Mouse (Mus musculus) sigmoid colon, adult 10 weeks (tissue): Measurements from ENCODE around the gene Olfr1028. TPM values are rescaled to one million over a fixed set of nuclear protein-coding genes. Genes with fewer than 3 reads are reported as not detected.

Source experiments
- polyA plus RNA-seq: library from polyadenylated mRNA; stranded (reverse); fragments of 350-450 nt; fragmentation: Illumina TruSeq; extraction: RNeasy Lipid Tissue Mini Kit (QIAGEN cat#74804); gene quantifications from one replicate; pipeline ENCODE4 v1.2.3, GENCODE M21; 2014; ENCODE audit warnings: low read depth, low replicate concordance

Olfr1028 gene
- not detected for polyA plus RNA-seq

GRCm38 (mm10) chr2:85950137-85950536, at the start of gene Olfr1028:
Olfr1028 (plus strand) TSS chr2:85950437.

GRCm38 (mm10) chr2:85904952-85905351, 45.3 kb upstream of the Olfr1028 start, which contains the start of gene Olfr1024:
Olfr1024 (minus strand) TSS chr2:85905052.

DNA sequence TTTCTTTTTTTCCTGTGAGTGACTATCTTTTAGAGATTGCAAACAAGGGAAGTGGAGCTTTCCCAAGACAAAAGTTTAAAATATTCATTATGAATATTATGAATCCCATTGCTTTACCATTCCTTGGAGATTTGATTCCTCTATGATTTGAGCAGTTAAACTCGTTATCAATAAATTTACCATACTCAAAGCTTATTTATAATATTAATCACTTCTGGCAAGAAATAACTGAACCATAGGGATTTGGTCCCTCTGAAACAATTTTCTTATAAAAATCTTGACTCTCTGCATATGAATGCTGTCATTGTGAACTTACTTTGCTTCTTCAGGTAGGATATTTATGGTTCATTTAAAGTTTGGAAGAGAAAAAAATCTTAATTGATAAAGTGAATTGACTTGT, 35.3 kb upstream of the Olfr1028 start, which contains the start of gene Olfr1025-ps1:
Gene Olfr1025-ps1 (plus strand): TSS at position 301 of the 400 bp plus-strand sequence.

GRCm38 (mm10) chr2:85921258-85921657, 29.0 kb upstream of the Olfr1028 start, which contains the start of gene Olfr1026:
Olfr1026 (plus strand) TSS chr2:85921558.

GRCm38 (mm10) chr2:85973595-85973994, 23.4 kb downstream of the Olfr1028 start, which contains the start of gene Olfr1029:
Olfr1029 (plus strand) TSS chr2:85973895.

GRCm38 (mm10) chr2:85978976-85979375, 28.7 kb downstream of the Olfr1028 start, which contains the start of gene Olfr1030:
Olfr1030 (plus strand) TSS chr2:85979276.

DNA sequence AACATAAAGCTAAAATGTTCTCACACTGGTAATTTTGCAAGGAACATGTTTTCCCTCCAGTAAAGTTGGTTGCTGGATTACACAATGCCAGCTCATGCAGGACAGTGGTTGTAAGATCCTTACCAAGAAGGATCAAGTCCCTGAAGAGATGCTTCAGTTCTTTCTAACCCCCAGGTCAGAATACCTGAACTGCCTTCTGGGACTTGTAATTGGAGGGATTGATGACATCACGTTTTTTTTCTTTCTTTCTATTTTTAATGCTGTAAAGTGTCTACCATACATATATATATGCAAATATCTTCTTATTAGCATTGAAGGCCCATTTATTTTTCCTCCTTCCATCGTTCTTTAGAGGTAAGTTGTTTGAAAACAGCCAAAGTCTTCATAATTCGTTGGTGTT, 39.8 kb downstream of the Olfr1028 start, which contains the start of gene Olfr1031:
Gene Olfr1031 (plus strand): TSS at position 301 of the 400 bp plus-strand sequence.

Other genes starting within 250 kb of the Olfr1028 start
- not detected for gene Olfr1009, start 235.0 kb upstream of the Olfr1028 start, polyA plus RNA-seq
- gene Olfr1012, start 187.7 kb upstream of the Olfr1028 start, polyA plus RNA-seq = not detected
- not detected for gene Olfr1013, start 183.3 kb upstream of the Olfr1028 start, polyA plus RNA-seq
- gene Olfr1014, start 177.7 kb upstream of the Olfr1028 start, polyA plus RNA-seq = not detected
- gene Olfr1015, start 168.4 kb upstream of the Olfr1028 start, polyA plus RNA-seq = not detected
- gene Olfr1016, start 147.9 kb upstream of the Olfr1028 start, polyA plus RNA-seq = not detected
- gene Olfr1018, start 132.0 kb upstream of the Olfr1028 start, polyA plus RNA-seq = not detected
- gene Olfr1019, start 105.0 kb upstream of the Olfr1028 start, polyA plus RNA-seq = not detected
- not detected for gene Olfr1020, start 103.4 kb upstream of the Olfr1028 start, polyA plus RNA-seq
- gene Olfr1022, start 81.8 kb upstream of the Olfr1028 start, polyA plus RNA-seq = not detected
- gene Olfr1023, start 64.8 kb upstream of the Olfr1028 start, polyA plus RNA-seq = not detected
- not detected for gene Olfr1024, start 45.4 kb upstream of the Olfr1028 start, polyA plus RNA-seq
- not detected for gene Olfr1025-ps1, start 35.2 kb upstream of the Olfr1028 start, polyA plus RNA-seq
- gene Olfr1026, start 28.9 kb upstream of the Olfr1028 start, polyA plus RNA-seq = not detected
- gene Olfr1029, start 23.5 kb downstream of the Olfr1028 start, polyA plus RNA-seq = 0.09 TPM
- gene Olfr1030, start 28.8 kb downstream of the Olfr1028 start, polyA plus RNA-seq = not detected
- gene Olfr1031, start 39.9 kb downstream of the Olfr1028 start, polyA plus RNA-seq = not detected
- gene Olfr1032, start 55.1 kb downstream of the Olfr1028 start, polyA plus RNA-seq = not detected
- gene Olfr1033, start 70.2 kb downstream of the Olfr1028 start, polyA plus RNA-seq = 4.1 TPM
- 0.57 TPM for gene Olfr1034, start 95.4 kb downstream of the Olfr1028 start, polyA plus RNA-seq
- gene Olfr1036, start 123.6 kb downstream of the Olfr1028 start, polyA plus RNA-seq = not detected
- not detected for gene Olfr1037, start 136.9 kb downstream of the Olfr1028 start, polyA plus RNA-seq
- gene Olfr1039, start 185.5 kb downstream of the Olfr1028 start, polyA plus RNA-seq = not detected
- not detected for gene Olfr1040, start 196.3 kb downstream of the Olfr1028 start, polyA plus RNA-seq
- not detected for gene Olfr1042, start 211.4 kb downstream of the Olfr1028 start, polyA plus RNA-seq
- not detected for gene Olfr1043, start 217.1 kb downstream of the Olfr1028 start, polyA plus RNA-seq
- gene Olfr1044, start 227.4 kb downstream of the Olfr1028 start, polyA plus RNA-seq = not detected
- gene Olfr52, start 235.2 kb downstream of the Olfr1028 start, polyA plus RNA-seq = not detected